Mouse (Mus musculus) midbrain, embryonic 10.5 days (tissue): Measurements from ENCODE around the gene Kcp. TPM values are rescaled to one million over a fixed set of nuclear protein-coding genes. Genes with fewer than 3 reads are reported as not detected.

Source experiments
- DNase-seq: peaks from one replicate; pipeline ENCODE4 v3.0.0-alpha.2; 2017; ENCODE audit warnings: low spot score
- H3K27ac ChIP-seq: fragments of 300-500 bp; sonication (generic); replicated peaks from 2 replicates; pipeline ENCODE4 v1.5.1; 2016; ENCODE audit warnings: mild to moderate bottlenecking
- H3K27me3 ChIP-seq: fragments of 300-500 bp; sonication (generic); 2 replicates; pipeline ENCODE4 v1.6.1; 2016; ENCODE audit warnings: low read depth, mild to moderate bottlenecking; ENCODE audit not compliant: poor library complexity, severe bottlenecking
- H3K36me3 ChIP-seq: fragments of 300-500 bp; sonication (generic); 2 replicates; pipeline ENCODE4 v1.6.1; 2016; ENCODE audit warnings: mild to moderate bottlenecking, moderate library complexity
- H3K4me1 ChIP-seq: fragments of 300-500 bp; sonication (generic); 2 replicates; pipeline ENCODE4 v1.6.1; 2016
- H3K4me3 ChIP-seq: fragments of 300-500 bp; sonication (generic); 2 replicates; pipeline ENCODE4 v1.5.1; 2016; ENCODE audit warnings: mild to moderate bottlenecking, moderate library complexity
- H3K9me3 ChIP-seq: fragments of 300-500 bp; sonication (generic); replicated peaks from 2 replicates; pipeline ENCODE4 v1.6.1; 2016; ENCODE audit warnings: mild to moderate bottlenecking
- WGBS: fragments of 180-500 bp; shearing (Covaris S2); methylation state at CpG from one replicate; pipeline ENCODE4 v1.1.7; 2016; 5-methylcytosine and 5-hydroxymethylcytosine counted together
- polyA plus RNA-seq: library from polyadenylated mRNA; unstranded; fragments of >200 nt; fragmentation: Nextera tagmentation; extraction: Ambion mirVana; gene quantifications from 2 replicates; pipeline ENCODE4 v1.2.1, GENCODE M21; 2016

Kcp gene
- polyA plus RNA-seq, 1 experiment from 2014 or later, result 11.4 TPM

- H3K36me3 ChIP-seq, result no peaks in the 10 kb centered on the region
- DNase-seq, result no peak
- peaks cover 47% of the 10 kb centered on the region for H3K27me3 ChIP-seq
- H3K4me3 ChIP-seq, result peak overlapping the region; percentile 58
- peak overlapping the region; percentile 78 for H3K27ac ChIP-seq
- H3K4me1 ChIP-seq, result peaks cover 54% of the 10 kb centered on the region
- no peaks in the 10 kb centered on the region for H3K9me3 ChIP-seq
- WGBS, result 3% methylated on average over 11 of the region's 11 CpGs
Measured at GRCm38 (mm10) chr6:29436461-29436934, 71.3 kb downstream of the Kcp start.

DNA sequence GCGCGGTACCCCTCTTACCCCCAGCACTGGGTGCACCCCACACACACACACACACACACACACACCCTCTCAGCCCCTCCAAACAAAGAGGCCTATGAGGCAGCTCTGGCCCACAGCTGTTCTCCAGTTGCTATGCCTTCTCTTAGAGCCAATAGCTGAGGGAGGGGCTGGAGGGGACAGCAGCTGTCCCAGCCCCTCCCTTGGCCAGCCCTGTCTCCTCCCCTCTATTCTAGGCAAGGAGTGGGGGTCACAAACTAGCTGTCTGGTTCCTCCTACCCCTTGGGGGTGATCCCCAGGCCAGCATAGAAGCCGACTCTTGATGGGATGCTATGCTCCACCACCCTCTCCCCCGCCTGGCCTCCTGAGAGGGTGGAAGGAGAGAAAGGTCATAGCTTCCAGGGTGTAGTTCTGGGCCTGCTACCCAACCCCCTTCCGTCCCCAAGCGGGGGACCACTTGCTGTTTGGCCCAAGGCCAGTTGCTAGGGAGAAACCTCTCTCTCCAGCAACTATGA lies 71.8 kb downstream of the Kcp start:
- H3K27ac ChIP-seq, result peak overlapping the region; percentile 78
- peaks cover 54% of the 10 kb centered on the region for H3K4me1 ChIP-seq
- peak; percentile 54 for DNase-seq
- peak overlapping the region; percentile 58 for H3K4me3 ChIP-seq
- no peaks in the 10 kb centered on the region for H3K36me3 ChIP-seq
- peaks cover 52% of the 10 kb centered on the region for H3K27me3 ChIP-seq
- no peaks in the 10 kb centered on the region for H3K9me3 ChIP-seq
- 4% methylated on average over 6 of the region's 6 CpGs for WGBS

DNA sequence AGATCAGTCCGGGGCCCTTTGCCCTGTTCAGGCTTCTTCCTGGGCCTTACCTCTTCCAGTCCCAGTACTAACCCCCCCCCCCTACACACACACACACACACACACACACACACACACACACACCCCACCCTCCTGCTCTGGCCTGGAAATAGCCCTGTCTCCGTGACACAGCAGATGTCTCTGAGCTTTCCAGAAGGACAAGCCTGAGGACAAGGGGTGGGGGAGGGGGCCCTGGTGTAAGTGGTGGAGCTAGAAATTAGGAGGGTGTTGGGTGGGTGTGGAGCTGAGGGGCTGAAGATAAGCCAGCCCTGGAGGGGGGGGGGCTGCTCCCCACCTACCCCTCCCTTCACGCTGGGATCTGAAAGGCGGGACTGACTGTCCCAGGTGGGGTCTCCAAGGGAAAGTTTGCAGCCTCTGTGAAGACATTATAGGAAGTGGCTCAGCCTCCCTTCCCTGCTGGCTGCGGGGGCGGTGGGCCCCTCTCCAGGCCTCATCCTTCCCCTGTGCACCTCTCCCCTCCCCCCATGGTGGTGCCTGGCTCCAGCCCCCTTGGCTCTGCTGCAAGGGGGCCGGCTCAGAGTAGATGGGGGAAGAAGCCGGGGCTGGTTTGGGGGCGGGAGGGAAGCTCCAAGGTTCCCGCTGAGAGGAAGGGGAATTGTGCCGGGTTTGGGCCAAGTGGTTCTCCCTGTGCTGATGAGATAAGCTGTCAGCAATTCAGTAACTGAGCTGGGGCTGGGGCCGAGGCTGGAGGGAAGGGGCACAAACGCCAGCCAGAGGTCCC lies 72.7 kb downstream of the Kcp start:
- no peaks in the 10 kb centered on the region for H3K9me3 ChIP-seq
- H3K36me3 ChIP-seq, result no peaks in the 10 kb centered on the region
- peak overlapping the region; percentile 58 for H3K4me3 ChIP-seq
- DNase-seq, result peak; percentile 63
- H3K27ac ChIP-seq, result peak overlapping the region; percentile 78
- H3K4me1 ChIP-seq, result peaks cover 54% of the 10 kb centered on the region
- WGBS, result 5% methylated on average over 13 of the region's 13 CpGs
- H3K27me3 ChIP-seq, result peaks cover 61% of the 10 kb centered on the region

GRCm38 (mm10) chr6:29433804-29434795 lies 73.7 kb downstream of the Kcp start:
- Histone ChIP-seq H3K4me3 (peak overlapping the region; percentile 58), H3K27me3 (peaks cover 61% of the 10 kb centered on the region), H3K36me3 (no peaks in the 10 kb centered on the region), H3K9me3 (no peaks in the 10 kb centered on the region), H3K27ac (peak overlapping the region; percentile 78), H3K4me1 (peaks cover 51% of the 10 kb centered on the region)
- peak; percentile 66 for DNase-seq
- 2% methylated on average over 27 of the region's 27 CpGs for WGBS

DNA sequence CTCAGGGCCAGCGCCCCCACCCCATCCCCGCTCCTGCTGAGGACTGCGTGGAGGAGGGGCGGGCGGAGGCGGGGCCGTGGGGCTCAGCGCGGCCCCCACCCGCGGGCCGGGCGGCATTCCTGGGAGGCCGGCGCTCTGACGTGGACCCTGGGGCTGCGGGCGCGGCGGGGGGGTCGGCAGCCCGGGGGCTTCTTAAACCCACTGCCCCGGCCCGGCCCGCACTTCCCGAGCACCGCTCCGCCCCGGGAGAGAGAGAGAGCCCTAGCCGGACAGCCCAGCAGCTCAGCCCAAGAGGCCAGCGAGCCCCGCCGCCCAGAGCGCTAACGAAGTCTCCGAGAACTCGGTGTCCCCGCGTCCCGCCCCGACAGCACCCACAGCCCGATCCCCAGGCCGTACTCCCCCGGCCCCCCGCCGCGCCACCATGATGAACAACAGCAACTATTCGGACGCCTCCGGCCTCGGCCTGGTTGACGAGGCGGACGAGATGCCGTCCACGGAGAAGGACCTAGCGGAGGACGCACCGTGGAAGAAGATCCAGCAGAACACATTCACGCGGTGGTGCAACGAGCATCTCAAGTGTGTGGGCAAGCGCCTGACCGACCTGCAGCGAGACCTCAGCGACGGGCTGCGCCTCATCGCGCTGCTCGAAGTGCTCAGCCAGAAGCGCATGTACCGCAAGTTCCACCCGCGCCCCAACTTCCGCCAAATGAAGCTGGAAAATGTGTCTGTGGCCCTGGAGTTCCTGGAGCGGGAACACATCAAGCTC lies 74.5 kb downstream of the Kcp start, which contains the start of gene Flnc:
Gene Flnc, plus strand, starts transcription at position 219 of the 766 bp plus-strand sequence.
- under 1% methylated on average over 76 of the region's 77 CpGs for WGBS

DNA sequence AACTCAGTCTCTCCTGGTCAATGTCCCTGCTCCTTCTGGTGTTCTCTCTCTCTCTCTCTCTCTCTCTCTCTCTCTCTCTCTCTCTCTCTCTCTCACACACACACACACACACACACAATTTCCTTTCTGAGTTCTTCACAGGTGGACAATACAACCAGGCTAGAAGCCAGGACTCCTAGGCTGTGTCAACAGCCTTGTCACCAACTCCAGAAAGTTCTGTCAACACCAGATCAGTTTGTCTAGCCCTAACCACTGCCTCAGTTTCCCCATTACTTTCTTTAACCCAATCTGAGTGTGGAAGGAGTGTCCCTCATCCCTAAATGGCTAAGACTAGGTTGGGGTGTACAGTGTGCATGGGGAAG lies 75.1 kb downstream of the Kcp start:
- peak overlapping the region; percentile 58 for H3K4me3 ChIP-seq
- H3K27me3 ChIP-seq, result peaks cover 61% of the 10 kb centered on the region
- DNase-seq, result no peak
- H3K36me3 ChIP-seq, result no peaks in the 10 kb centered on the region
- H3K27ac ChIP-seq, result peak overlapping the region; percentile 76; the same call in 1 of the 2 replicates
- peaks cover 50% of the 10 kb centered on the region for H3K4me1 ChIP-seq
- H3K9me3 ChIP-seq, result no peaks in the 10 kb centered on the region

More for the DNA sequence above, 74.5 kb downstream of the Kcp start, which contains the start of gene Flnc:
- Histone ChIP-seq H3K27ac (peak within 1 kb of the TSS; percentile 76), H3K4me1 (peaks cover 50% of the 10 kb centered on the region), H3K9me3 (no peaks in the 10 kb centered on the region), H3K27me3 (peaks cover 61% of the 10 kb centered on the region), H3K36me3 (no peaks in the 10 kb centered on the region), H3K4me3 (peak within 1 kb of the TSS; percentile 58)
- DNase-seq, result peak; percentile 61

- peaks cover 49% of the 10 kb centered on the region for H3K4me1 ChIP-seq
Measured at GRCm38 (mm10) chr6:29432156-29432555, 75.6 kb downstream of the Kcp start.

GRCm38 (mm10) chr6:29431473-29431872 lies 76.3 kb downstream of the Kcp start:
- Histone ChIP-seq H3K27me3 (peaks cover 61% of the 10 kb centered on the region), H3K4me1 (peaks cover 44% of the 10 kb centered on the region), H3K36me3 (no peaks in the 10 kb centered on the region), H3K27ac (no peak overlapping the region), H3K4me3 (no peak overlapping the region), H3K9me3 (no peaks in the 10 kb centered on the region)
- WGBS, result 19% methylated on average over 5 of the region's 5 CpGs
- DNase-seq, result no peak

More at GRCm38 (mm10) chr6:29432156-29432555, 75.6 kb downstream of the Kcp start:
- no peak overlapping the region for H3K27ac ChIP-seq
- DNase-seq, result no peak
- no peaks in the 10 kb centered on the region for H3K9me3 ChIP-seq
- no peaks in the 10 kb centered on the region for H3K36me3 ChIP-seq
- H3K27me3 ChIP-seq, result peaks cover 61% of the 10 kb centered on the region
- WGBS, result 54% methylated on average over 3 of the region's 3 CpGs
- no peak overlapping the region for H3K4me3 ChIP-seq

DNA sequence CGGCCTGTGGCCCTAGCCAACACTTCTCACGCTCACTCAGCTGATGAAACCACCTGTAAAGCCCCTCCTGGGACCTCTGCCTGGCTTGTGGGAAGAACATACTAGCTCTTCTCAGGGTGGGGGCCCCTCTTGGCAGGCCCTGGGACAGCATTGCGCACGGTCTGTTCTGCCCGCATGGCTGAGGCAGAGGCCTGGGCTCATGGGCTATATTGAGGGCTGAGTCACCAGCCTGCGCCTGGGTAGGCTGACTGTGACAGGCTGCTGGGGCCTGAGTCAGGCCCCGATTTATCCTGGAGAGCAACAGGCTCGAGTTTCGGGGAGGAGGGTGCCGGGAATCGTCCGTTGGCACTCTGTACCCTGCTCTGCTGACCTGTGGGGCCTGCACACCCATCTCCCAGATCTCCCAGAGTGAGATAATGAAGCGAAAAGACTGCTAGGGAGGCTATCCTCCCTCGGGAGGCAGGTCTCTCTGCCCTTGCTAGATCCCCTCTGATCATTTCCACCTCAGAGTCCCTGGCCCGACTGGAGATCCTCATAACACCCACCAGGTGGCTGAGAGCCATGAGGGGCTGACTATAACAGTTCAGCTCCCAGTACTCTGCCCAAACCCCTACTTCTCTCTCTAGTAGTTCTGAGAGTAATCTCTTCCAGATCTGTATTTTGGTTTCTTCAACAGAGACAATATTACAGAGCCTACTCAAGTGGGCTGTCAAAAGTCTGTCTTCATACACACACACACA lies 76.9 kb downstream of the Kcp start:
- Histone ChIP-seq H3K4me1 (peaks cover 41% of the 10 kb centered on the region), H3K4me3 (no peak overlapping the region), H3K36me3 (no peaks in the 10 kb centered on the region), H3K9me3 (no peaks in the 10 kb centered on the region), H3K27me3 (peaks cover 57% of the 10 kb centered on the region), H3K27ac (no peak overlapping the region)
- 46% methylated on average over 15 of the region's 15 CpGs for whole genome bisulfite sequencing
- DNase-seq, result no peak

DNA sequence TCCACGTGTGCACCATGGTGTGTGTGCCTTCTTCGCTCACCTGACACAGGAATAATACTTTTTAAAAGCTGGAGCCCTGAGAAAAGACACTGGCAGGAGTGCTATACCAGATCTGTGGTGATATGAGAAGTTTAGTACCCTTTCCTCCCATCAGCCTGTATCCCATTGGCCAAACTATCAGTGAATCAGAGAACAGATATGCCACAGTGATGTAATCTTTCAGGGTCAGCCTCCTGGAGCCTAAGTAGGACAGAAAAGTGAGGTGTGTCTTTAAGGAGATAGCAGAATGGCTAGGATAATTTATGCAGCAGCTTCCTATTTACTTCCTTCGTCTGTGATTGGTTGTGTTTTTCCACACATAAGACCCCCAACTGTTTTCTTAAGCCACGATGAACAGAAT lies 79.6 kb downstream of the Kcp start:
- Histone ChIP-seq H3K27me3 (peaks cover 30% of the 10 kb centered on the region), H3K4me3 (no peak overlapping the region), H3K36me3 (no peaks in the 10 kb centered on the region), H3K4me1 (peaks cover 14% of the 10 kb centered on the region), H3K27ac (no peak overlapping the region), H3K9me3 (no peaks in the 10 kb centered on the region)
- 61% methylated on average over 4 of the region's 4 CpGs for WGBS
- no peak for DNase-seq

- DNase-seq, result no peak
- H3K27ac ChIP-seq, result no peak overlapping the region
- H3K9me3 ChIP-seq, result no peaks in the 10 kb centered on the region
- peaks cover 6% of the 10 kb centered on the region; the same call in 1 of the 2 replicates for H3K4me1 ChIP-seq
- no peaks in the 10 kb centered on the region for H3K36me3 ChIP-seq
- no peak overlapping the region for H3K4me3 ChIP-seq
- 75% methylated on average over 6 of the region's 6 CpGs for WGBS
- peaks cover 12% of the 10 kb centered on the region for H3K27me3 ChIP-seq
Measured at GRCm38 (mm10) chr6:29426331-29426730, 81.4 kb downstream of the Kcp start.
